8 mouse cellular contexts compared by ENCODE assay signal in the genomic region with DNA sequence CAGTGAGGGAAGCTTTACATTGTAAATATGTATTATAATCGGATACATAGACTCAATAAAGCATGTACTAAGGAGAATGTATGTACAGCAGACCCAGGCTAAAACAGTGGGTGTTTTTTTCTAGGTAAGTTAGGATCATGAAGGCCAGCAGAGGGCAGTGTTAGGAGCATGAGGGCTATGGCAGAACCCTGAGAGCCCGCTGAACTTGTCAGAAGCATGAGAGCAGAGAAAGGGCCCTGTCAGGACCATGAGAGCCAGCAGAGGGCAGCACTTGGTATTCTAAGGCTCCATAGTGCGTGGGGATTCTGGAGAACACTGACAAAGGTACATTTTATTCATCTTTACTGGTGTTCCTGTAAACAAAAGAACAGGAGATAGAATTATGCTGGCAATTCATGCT. TPM values are rescaled to one million over a fixed set of nuclear protein-coding genes. Genes with fewer than 3 reads are reported as not detected.
DNase-seq lines count a peak whose midpoint lies in the region; ATAC-seq and TF ChIP-seq lines count a peak whose summit lies in the region.

No protein-coding gene starts in this region.

- whole genome bisulfite sequencing in hindbrain, postnatal 0 days: 5% methylated on average over 3 of the region's 3 CpGs

- no peak overlapping the region for H3K4me2 ChIP-seq in hindbrain, postnatal 0 days (ENCODE audit: low read depth, low read length)

- H3K9ac ChIP-seq in hindbrain, postnatal 0 days (replicated peaks; ENCODE audit: low read length): no peak overlapping the region

- H3K4me3 ChIP-seq in hindbrain, postnatal 0 days (ENCODE audit: low read length): no peak overlapping the region

- TF ChIP-seq CTCF in hindbrain, postnatal 0 days (IDR thresholded peaks at IDR 0.05; ENCODE audit: low read depth): peak; percentile 97

- no peaks in the 10 kb centered on the region; the same call in 1 of the 2 replicates for H3K4me1 ChIP-seq in hindbrain, postnatal 0 days (ENCODE audit: insufficient read depth, low read length)

- peak; percentile 85 for ATAC-seq in hindbrain, postnatal 0 days

- no peaks in the 10 kb centered on the region for H3K9me3 ChIP-seq in hindbrain, postnatal 0 days (ENCODE audit: low read length)

- no peaks in the 10 kb centered on the region for H3K27me3 ChIP-seq in hindbrain, postnatal 0 days (ENCODE audit: insufficient read depth, low read length)

- no peak overlapping the region for H3K27ac ChIP-seq in hindbrain, postnatal 0 days

- H3K36me3 ChIP-seq in hindbrain, postnatal 0 days (ENCODE audit: insufficient read depth, low read length): peaks cover 19% of the 10 kb centered on the region

- peak; percentile 93 for DNase-seq in WW6 (ENCODE audit: low read depth, low spot score)
- peak; percentile 83 to 95 for DNase-seq in cerebellum, postnatal 4 days (ENCODE audit: low spot score in 2 of 2)
- peak; percentile 91 for DNase-seq in gastrocnemius, adult 18-20 months (ENCODE audit: low spot score)
- peak; percentile 98 for DNase-seq in hindbrain, postnatal 0 days (ENCODE audit: low spot score)
- DNase-seq in left cerebral cortex, adult 18-20 months (ENCODE audit: low spot score in 2 of 2): peak; percentile 90 to 95
- DNase-seq in lung, postnatal 4 days: peak; percentile 90 to 94
- peak; percentile 93 for DNase-seq in right cerebral cortex, adult 18-20 months
- peak; percentile 51 for DNase-seq in urinary bladder, adult 2 months (ENCODE audit: low spot score)

RNA-seq across cellular contexts. Expression of a gene that starts 4.4 kb away (rescaled TPM):
- 100 to 1,000 TPM; 349 to 374 TPM for total RNA-seq in gastrocnemius, adult 18-20 months (2021)
- total RNA-seq in hindbrain, postnatal 0 days (2014; rRNA removed): 90.2 and 105 TPM in 2 replicates
- 148 and 151 TPM in 2 replicates for polyA plus RNA-seq in hindbrain, postnatal 0 days (2015; fragmentation: Nextera tagmentation; extraction: Ambion mirVana)
- total RNA-seq in left cerebral cortex, adult 18-20 months (2021): 100 to 1,000 TPM; 150 to 159 TPM
- 79.8 and 88.5 TPM in 2 replicates for polyA plus RNA-seq in urinary bladder, adult 2 months (2012; rRNA removed)

RNA-seq across cellular contexts. Expression of a gene that starts 4.4 kb away (rescaled TPM):
- total RNA-seq in gastrocnemius, adult 18-20 months (2021): 100 to 1,000 TPM; 342 to 368 TPM
- 611 and 620 TPM in 2 replicates for total RNA-seq in hindbrain, postnatal 0 days (2014; rRNA removed)
- 451 and 465 TPM in 2 replicates for polyA plus RNA-seq in hindbrain, postnatal 0 days (2015; fragmentation: Nextera tagmentation; extraction: Ambion mirVana)
- 100 to 1,000 TPM; 349 to 361 TPM for total RNA-seq in left cerebral cortex, adult 18-20 months (2021)
- 954 and 1,046 TPM in 2 replicates for polyA plus RNA-seq in urinary bladder, adult 2 months (2012; rRNA removed)

RNA-seq across cellular contexts. Expression of a gene that starts 33.3 kb away (rescaled TPM):
- under 1 TPM; 0.41 to 0.45 TPM for total RNA-seq in gastrocnemius, adult 18-20 months (2021)
- total RNA-seq in hindbrain, postnatal 0 days (2014; rRNA removed): 1.2 TPM in 1 of 2 replicates, not detected in the other
- polyA plus RNA-seq in hindbrain, postnatal 0 days (2015; fragmentation: Nextera tagmentation; extraction: Ambion mirVana): 0.34 and 0.48 TPM in 2 replicates
- total RNA-seq in left cerebral cortex, adult 18-20 months (2021): under 1 TPM; 0.53 to 0.73 TPM
- 2.8 and 2.9 TPM in 2 replicates for polyA plus RNA-seq in urinary bladder, adult 2 months (2012; rRNA removed)
